Mouse (Mus musculus): ENCODE measurements around the gene Anks1b. TPM values are rescaled to one million over a fixed set of nuclear protein-coding genes. Genes with fewer than 3 reads are reported as not detected.

Gene Anks1b
- polyA plus RNA-seq, 1 experiment from 2014 or later = 17.3 TPM

DNA sequence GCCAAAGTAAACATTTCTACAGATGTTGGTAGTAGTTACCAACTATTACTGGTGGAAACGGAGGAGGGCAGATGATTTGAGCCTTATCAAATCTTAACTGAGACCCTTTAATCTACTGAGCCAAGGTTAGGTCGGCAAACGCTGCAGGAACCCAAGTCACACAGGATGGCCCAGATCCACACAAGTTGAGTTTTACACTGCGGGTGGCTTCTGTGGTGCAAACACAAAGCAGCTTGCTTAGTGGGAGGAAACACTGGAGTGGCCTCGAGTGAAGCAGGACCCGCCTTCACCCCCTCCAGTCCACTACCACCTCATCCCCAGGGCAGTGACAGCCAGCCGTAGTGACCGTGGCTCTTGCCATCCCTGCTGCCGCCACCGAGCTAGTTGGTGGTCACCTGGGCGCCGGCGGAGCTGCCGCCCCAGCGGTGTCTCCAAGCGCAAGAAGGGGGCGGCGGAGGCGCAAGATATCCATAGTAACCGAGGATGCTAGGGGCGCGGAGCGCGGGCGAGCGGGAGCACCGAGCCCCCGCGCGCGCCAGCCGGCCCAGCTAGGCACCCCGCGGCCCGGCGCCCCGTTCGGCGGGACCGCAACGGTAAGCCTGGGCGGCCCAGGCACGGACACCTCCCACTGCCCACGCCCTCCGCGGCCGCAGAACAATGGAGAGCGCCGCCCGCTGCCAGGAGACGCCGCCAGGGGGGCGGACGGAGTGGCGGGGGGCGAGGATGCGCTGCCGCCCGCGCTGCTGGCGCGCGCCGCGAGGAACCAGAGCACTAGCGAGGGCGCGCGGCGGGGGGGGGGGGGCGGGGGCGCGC, 955.5 kb downstream of the Anks1b start:
- H3K9me3 ChIP-seq (ENCODE audit: control insufficient read depth, low read length) = no peaks in the 10 kb centered on the region
- H3K27ac ChIP-seq (ENCODE audit: low read depth, low read length) = peak overlapping the region; percentile 25; the same call in 1 of the 2 replicates
- WGBS = 1% methylated on average over 41 of the region's 73 CpGs
- H3K4me1 ChIP-seq (replicated peaks; ENCODE audit: control insufficient read depth, insufficient read depth, low read length) = peaks cover 5% of the 10 kb centered on the region; the same call in 1 of the 2 replicates
- H3K27me3 ChIP-seq (ENCODE audit: control insufficient read depth, insufficient read depth, low read length) = peaks cover 42% of the 10 kb centered on the region
- peak overlapping the region; percentile 95 for H3K4me2 ChIP-seq (ENCODE audit: low read depth, low read length, severe bottlenecking)
- DNase-seq (ENCODE audit: low spot score) (peak; percentile 76), ATAC-seq (replicated peaks; ENCODE audit: low FRiP score) (peak; percentile 83)
- peak overlapping the region; percentile 68 for H3K4me3 ChIP-seq (ENCODE audit: low read depth, low read length)
- no peaks in the 10 kb centered on the region for H3K36me3 ChIP-seq (ENCODE audit: control insufficient read depth, insufficient read depth, low read length)
- H3K9ac ChIP-seq (ENCODE audit: low read length) = peak overlapping the region; percentile 64

DNA sequence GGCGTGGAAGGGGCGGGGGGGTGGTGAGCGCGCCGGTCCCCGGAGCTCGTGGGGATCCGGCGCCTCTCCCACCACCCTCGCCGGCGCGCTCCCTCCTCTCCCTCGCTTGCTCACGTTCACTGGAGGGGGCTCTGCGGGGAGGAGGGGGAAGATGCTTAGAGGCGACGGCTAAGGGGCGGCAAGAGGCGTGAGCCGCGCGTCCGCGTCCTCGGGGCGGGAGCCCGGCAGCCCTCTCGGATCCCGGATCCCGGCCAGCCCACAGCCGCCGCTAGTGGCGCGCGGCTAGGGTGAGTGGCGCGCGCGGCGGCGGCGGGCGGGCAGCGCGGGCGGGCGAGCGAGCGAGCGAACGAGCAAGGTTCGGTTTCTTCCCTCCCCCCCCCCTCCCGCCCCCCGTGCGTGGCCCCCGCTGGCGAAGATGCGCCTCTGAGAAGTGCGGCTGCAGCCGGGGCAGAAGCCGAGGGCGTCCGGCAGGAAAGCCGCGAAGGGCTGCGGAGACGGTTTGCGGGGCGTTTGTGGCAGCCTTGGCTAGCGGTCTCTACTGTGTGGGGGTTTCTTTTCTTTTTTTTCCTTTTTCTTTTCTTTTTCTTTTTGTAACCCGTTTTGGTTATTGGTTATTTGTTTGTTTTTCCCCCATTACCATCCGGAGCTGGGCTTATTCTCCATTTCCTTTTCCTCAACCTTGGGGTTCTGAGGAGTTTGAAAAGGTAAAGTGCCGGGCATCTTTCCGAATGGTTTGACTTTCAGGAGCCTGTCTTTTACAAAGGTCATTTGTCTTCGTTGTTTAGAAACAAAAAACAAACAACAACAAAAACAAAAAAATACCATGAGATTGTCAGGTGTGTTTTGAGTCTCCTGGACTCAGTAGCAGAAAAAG, 956.3 kb downstream of the Anks1b start:
- DNase-seq (ENCODE audit: low spot score) = peak; percentile 78
- ATAC-seq (replicated peaks; ENCODE audit: low FRiP score) = peak; percentile 89
- H3K4me3 ChIP-seq (ENCODE audit: low read depth, low read length) = peak overlapping the region; percentile 68
- peaks cover 5% of the 10 kb centered on the region; the same call in 1 of the 2 replicates for H3K4me1 ChIP-seq (replicated peaks; ENCODE audit: control insufficient read depth, insufficient read depth, low read length)
- H3K9me3 ChIP-seq (ENCODE audit: control insufficient read depth, low read length) = no peaks in the 10 kb centered on the region
- H3K36me3 ChIP-seq (ENCODE audit: control insufficient read depth, insufficient read depth, low read length) = no peaks in the 10 kb centered on the region
- H3K27ac ChIP-seq (ENCODE audit: low read depth, low read length) = no peak overlapping the region; the same call in 1 of the 2 replicates
- 0% methylated on average over 60 of the region's 76 CpGs for WGBS
- peak overlapping the region; percentile 95 for H3K4me2 ChIP-seq (ENCODE audit: low read depth, low read length, severe bottlenecking)
- H3K9ac ChIP-seq (ENCODE audit: low read length) = peak overlapping the region; percentile 64
- peaks cover 42% of the 10 kb centered on the region for H3K27me3 ChIP-seq (ENCODE audit: control insufficient read depth, insufficient read depth, low read length)

DNA sequence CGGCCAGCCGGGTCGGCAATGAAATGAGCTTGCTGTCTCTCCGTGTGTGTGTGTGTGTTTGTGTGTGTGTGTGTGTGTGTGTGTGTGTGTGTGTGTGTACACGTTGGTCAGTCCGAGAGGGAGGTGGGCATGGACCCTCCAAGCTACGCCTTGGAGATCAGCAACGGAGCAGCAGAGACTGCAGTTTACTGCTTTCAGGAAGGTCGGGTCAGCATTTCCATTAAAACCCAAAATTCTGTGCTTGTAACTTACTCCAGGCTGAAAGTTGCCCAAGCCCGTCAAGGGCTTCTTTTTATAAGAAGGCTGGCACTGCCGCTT, 956.9 kb downstream of the Anks1b start:
- peaks cover 42% of the 10 kb centered on the region for H3K27me3 ChIP-seq (ENCODE audit: control insufficient read depth, insufficient read depth, low read length)

DNA sequence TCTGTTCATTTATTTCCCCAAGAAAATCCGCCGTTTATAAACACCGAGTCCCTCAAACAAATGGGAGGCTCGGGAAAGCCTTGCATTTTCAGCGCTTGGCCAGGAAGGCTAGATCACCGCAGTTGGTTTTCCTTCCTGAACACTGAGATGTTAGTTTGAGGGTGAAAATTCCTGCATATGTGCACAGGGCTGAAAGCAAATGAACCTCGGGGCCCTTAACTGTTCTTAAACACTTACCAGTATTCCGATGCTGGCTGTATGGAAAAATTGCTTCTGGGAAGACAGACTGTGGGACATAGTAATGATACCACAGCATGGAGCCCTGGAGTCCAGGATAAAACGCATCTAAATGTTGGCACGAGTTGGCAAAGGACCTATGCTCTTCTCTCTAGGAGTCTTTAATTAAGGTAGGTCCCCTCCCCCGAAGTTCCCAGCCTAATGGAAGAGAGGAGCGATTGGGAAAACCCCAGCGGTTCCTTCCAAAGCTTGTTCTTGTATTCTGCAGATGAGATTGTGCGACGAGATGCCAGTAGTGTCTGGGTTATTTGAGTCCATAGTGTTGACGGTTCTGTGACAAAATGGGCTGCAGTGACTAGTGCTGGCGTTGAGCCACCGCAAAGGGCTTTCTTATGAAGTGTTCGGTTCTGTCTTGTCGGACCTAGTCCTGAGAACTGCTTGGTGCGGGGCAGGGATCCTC, 957.4 kb downstream of the Anks1b start:
- peak; percentile 54 for DNase-seq (ENCODE audit: low spot score)
- H3K27me3 ChIP-seq (ENCODE audit: control insufficient read depth, insufficient read depth, low read length) = peaks cover 42% of the 10 kb centered on the region
- no peaks in the 10 kb centered on the region for H3K9me3 ChIP-seq (ENCODE audit: control insufficient read depth, low read length)
- WGBS = 1% methylated on average over 21 of the region's 21 CpGs
- no peak overlapping the region; the same call in 1 of the 2 replicates for H3K9ac ChIP-seq (ENCODE audit: low read length)
- peaks cover 5% of the 10 kb centered on the region; the same call in 1 of the 2 replicates for H3K4me1 ChIP-seq (replicated peaks; ENCODE audit: control insufficient read depth, insufficient read depth, low read length)
- no peak for ATAC-seq (replicated peaks; ENCODE audit: low FRiP score)
- peak overlapping the region; percentile 68; the same call in 1 of the 2 replicates for H3K4me3 ChIP-seq (ENCODE audit: low read depth, low read length)
- peak overlapping the region; percentile 95 for H3K4me2 ChIP-seq (ENCODE audit: low read depth, low read length, severe bottlenecking)
- no peaks in the 10 kb centered on the region for H3K36me3 ChIP-seq (ENCODE audit: control insufficient read depth, insufficient read depth, low read length)
- H3K27ac ChIP-seq (ENCODE audit: low read depth, low read length) = no peak overlapping the region

More for the DNA sequence above, 956.9 kb downstream of the Anks1b start:
- Histone ChIP-seq H3K9me3 (ENCODE audit: control insufficient read depth, low read length) (no peaks in the 10 kb centered on the region), H3K27ac (ENCODE audit: low read depth, low read length) (no peak overlapping the region), H3K4me3 (ENCODE audit: low read depth, low read length) (peak overlapping the region; percentile 68), H3K4me1 (replicated peaks; ENCODE audit: control insufficient read depth, insufficient read depth, low read length) (peaks cover 5% of the 10 kb centered on the region; the same call in 1 of the 2 replicates), H3K36me3 (ENCODE audit: control insufficient read depth, insufficient read depth, low read length) (no peaks in the 10 kb centered on the region), H3K4me2 (ENCODE audit: low read depth, low read length, severe bottlenecking) (peak overlapping the region; percentile 95), H3K9ac (ENCODE audit: low read length) (peak overlapping the region; percentile 23; the same call in 1 of the 2 replicates)
- ATAC-seq (replicated peaks; ENCODE audit: low FRiP score) = no peak
- peak; percentile 52 for DNase-seq (ENCODE audit: low spot score)
- 2% methylated on average over 11 of the region's 11 CpGs for WGBS

GRCm38 (mm10) chr10:90831288-90831626, 957.9 kb downstream of the Anks1b start:
- Histone ChIP-seq H3K9ac (ENCODE audit: low read length) (no peak overlapping the region), H3K9me3 (ENCODE audit: control insufficient read depth, low read length) (no peaks in the 10 kb centered on the region), H3K4me2 (ENCODE audit: low read depth, low read length, severe bottlenecking) (peak overlapping the region; percentile 95; the same call in 1 of the 2 replicates), H3K27ac (ENCODE audit: low read depth, low read length) (no peak overlapping the region), H3K27me3 (ENCODE audit: control insufficient read depth, insufficient read depth, low read length) (peaks cover 42% of the 10 kb centered on the region), H3K4me1 (replicated peaks; ENCODE audit: control insufficient read depth, insufficient read depth, low read length) (peaks cover 5% of the 10 kb centered on the region; the same call in 1 of the 2 replicates), H3K36me3 (ENCODE audit: control insufficient read depth, insufficient read depth, low read length) (no peaks in the 10 kb centered on the region), H3K4me3 (ENCODE audit: low read depth, low read length) (peak overlapping the region; percentile 68; the same call in 1 of the 2 replicates)
- ATAC-seq (replicated peaks; ENCODE audit: low FRiP score) = no peak
- 6% methylated on average over 2 of the region's 2 CpGs for WGBS
- no peak for DNase-seq (ENCODE audit: low spot score)

DNA sequence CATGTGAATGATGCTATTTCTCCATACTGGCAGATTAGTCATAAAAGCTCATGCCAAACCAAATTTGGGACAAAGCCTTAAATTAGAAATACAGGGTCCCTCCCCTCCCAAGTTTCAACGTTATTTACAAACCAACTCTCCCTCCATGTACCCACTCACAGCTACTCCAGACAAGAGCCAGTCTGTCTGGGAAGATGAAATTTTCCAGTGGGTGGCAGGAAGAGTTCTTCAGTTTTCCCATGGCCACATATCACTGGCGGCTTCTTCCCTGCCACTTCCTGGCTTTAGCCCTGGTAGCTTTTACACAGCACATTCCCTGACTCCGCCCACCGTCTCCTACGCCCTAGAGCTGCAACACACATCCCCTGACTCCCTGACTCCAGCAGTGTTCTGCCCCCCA, 961.0 kb downstream of the Anks1b start:
- no peaks in the 10 kb centered on the region for H3K36me3 ChIP-seq (ENCODE audit: control insufficient read depth, insufficient read depth, low read length)
- H3K27me3 ChIP-seq (ENCODE audit: control insufficient read depth, insufficient read depth, low read length) = peaks cover 22% of the 10 kb centered on the region
- DNase-seq (ENCODE audit: low spot score) (no peak), ATAC-seq (replicated peaks; ENCODE audit: low FRiP score) (no peak)
- H3K9ac ChIP-seq (ENCODE audit: low read length) = no peak overlapping the region
- no peak overlapping the region for H3K4me2 ChIP-seq (ENCODE audit: low read depth, low read length, severe bottlenecking)
- 40% methylated on average over 5 of the region's 5 CpGs for WGBS
- H3K4me3 ChIP-seq (ENCODE audit: low read depth, low read length) = no peak overlapping the region
- peaks cover 3% of the 10 kb centered on the region; the same call in 1 of the 2 replicates for H3K4me1 ChIP-seq (replicated peaks; ENCODE audit: control insufficient read depth, insufficient read depth, low read length)
- H3K9me3 ChIP-seq (ENCODE audit: control insufficient read depth, low read length) = no peaks in the 10 kb centered on the region
- no peak overlapping the region for H3K27ac ChIP-seq (ENCODE audit: low read depth, low read length)

- no peak overlapping the region for H3K27ac ChIP-seq (ENCODE audit: low read depth, low read length)
- peaks cover 3% of the 10 kb centered on the region; the same call in 1 of the 2 replicates for H3K4me1 ChIP-seq (replicated peaks; ENCODE audit: control insufficient read depth, insufficient read depth, low read length)
- no peak overlapping the region for H3K4me2 ChIP-seq (ENCODE audit: low read depth, low read length, severe bottlenecking)
- ATAC-seq (replicated peaks; ENCODE audit: low FRiP score) (no peak), DNase-seq (ENCODE audit: low spot score) (no peak)
- H3K4me3 ChIP-seq (ENCODE audit: low read depth, low read length) = no peak overlapping the region
- H3K36me3 ChIP-seq (ENCODE audit: control insufficient read depth, insufficient read depth, low read length) = no peaks in the 10 kb centered on the region
- no peak overlapping the region for H3K9ac ChIP-seq (ENCODE audit: low read length)
- no peaks in the 10 kb centered on the region for H3K9me3 ChIP-seq (ENCODE audit: control insufficient read depth, low read length)
- H3K27me3 ChIP-seq (ENCODE audit: control insufficient read depth, insufficient read depth, low read length) = peaks cover 20% of the 10 kb centered on the region
Measured at GRCm38 (mm10) chr10:90835195-90835594, 961.9 kb downstream of the Anks1b start.
